Mouse (Mus musculus): Measurements from ENCODE around the gene Ppp1r15a.

Ppp1r15a gene

GRCm38 (mm10) chr7:45519345-45520120 is 6.5 kb downstream of the Ppp1r15a start:
- in situ Hi-C loops (cut with MboI, MseI), result loop anchor here (5.0 to 10.0 kb wide), 2 partner anchors 42 to 1265 kb away; partner anchors contain the start of gene Acp4

GRCm38 (mm10) chr7:45518618-45519017 is 7.5 kb downstream of the Ppp1r15a start:
- in situ Hi-C loops (cut with MboI, MseI), result loop anchor here (5.0 to 10.0 kb wide), 2 partner anchors 41 to 1264 kb away; partner anchors contain the start of gene Acp4

DNA sequence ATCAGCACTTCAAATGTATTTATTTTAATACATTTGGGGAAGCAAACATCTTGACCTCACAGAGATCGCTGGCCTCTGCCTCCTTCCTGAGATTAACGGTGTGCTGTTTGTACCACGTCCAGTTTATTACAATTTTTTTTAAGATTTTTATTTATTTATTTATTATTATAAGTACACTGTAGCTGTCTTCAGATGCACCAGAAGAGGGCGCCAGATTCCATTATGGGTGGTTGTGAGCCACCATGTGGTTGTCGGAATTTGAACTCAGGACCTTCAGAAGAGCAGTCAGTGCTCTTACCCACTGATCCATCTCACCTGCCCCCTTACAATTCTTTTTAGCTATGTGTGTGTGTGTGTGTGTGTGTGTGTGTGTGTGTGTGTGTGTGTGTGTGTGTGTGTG is 9.2 kb downstream of the Ppp1r15a start:
- in situ Hi-C loops (cut with MboI, MseI), result loop anchor here (5.0 to 10.0 kb wide), 2 partner anchors 40 to 1262 kb away; partner anchors contain the start of gene Acp4

DNA sequence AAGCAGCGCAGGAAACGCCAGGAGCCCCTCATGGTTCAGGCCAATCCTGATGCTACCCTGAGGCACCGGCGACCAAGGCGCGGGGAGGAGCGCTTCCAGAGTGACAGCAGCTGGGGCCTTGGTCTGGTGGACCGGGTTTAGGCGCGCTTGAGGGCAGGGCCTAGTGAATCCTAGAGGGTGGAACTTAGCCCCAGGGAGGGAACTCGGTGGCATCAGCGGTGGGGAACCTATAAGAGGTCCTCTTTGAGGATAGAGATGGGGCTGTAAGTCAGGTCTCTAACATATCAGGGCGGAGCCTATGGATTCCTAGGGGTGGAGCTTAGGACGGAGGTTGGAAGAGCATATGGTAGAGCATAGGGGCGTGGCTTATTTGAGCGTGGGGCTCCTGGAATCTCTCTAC is 10.6 kb downstream of the Ppp1r15a start:
- in situ Hi-C loops (cut with MboI, MseI), result loop anchor here (5.0 to 10.0 kb wide), 2 partner anchors 38 to 1261 kb away; partner anchors contain the start of gene Acp4

- in situ Hi-C loops (cut with MboI, MseI), result loop anchor here (10.0 kb wide), 1 partner anchor 1260 kb away; the partner anchor contains the start of gene Acp4
Observed at GRCm38 (mm10) chr7:45514411-45514810, 11.7 kb downstream of the Ppp1r15a start.

- in situ Hi-C loops (cut with MboI, MseI), result loop anchor here (10.0 kb wide), 2 partner anchors 1255 to 1325 kb away; partner anchors contain the start of gene Acp4
Observed at GRCm38 (mm10) chr7:45509912-45510787, 15.9 kb downstream of the Ppp1r15a start, which contains the start of gene Nucb1. Gene Nucb1 (minus strand): TSS chr7:45510406.

DNA sequence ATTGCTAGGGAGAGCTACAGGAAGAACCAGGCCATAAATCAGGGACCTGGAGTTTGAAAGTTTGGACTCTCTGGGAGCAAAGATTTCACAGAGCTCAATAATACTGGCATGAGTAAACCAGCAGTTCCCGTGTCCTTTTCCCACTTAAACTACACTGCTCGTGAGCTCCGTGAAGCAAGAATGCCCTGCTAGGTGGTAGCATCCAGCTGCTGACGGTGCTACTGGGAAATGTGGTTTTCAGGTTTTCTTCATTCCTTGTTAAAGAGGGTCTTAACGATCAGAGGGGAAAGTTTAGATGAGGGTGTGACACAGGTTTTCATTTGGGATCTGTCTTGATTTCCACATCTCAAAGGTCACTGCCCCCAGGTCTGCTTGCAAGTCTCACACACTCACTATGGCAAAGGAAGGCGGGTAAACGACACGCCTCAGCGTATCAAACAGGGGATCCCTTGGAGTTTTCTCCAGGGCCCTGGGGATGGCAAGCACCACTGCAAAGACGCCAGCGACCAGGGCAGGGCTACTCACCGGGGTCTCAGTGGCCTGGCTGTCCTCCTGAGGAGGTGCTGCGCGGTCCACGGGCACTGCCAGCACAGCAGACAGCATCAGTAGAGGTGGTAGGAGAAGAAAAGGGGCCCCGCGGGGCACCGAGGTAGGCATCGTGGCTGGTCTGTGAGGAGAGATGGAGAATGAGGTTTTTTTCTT is 16.7 kb downstream of the Ppp1r15a start:
- in situ Hi-C loops (cut with MboI, MseI), result loop anchor here (10.0 kb wide), 1 partner anchor 1325 kb away; no protein-coding TSS in a partner anchor

GRCm38 (mm10) chr7:45508561-45508960 is 17.5 kb downstream of the Ppp1r15a start:
- in situ Hi-C loops (cut with MboI, MseI), result loop anchor here (10.0 kb wide), 1 partner anchor 1326 kb away; no protein-coding TSS in a partner anchor

GRCm38 (mm10) chr7:45507583-45507982 is 18.5 kb downstream of the Ppp1r15a start:
- in situ Hi-C loops (cut with MboI, MseI), result loop anchor here (10.0 kb wide), 1 partner anchor 1327 kb away; no protein-coding TSS in a partner anchor

GRCm38 (mm10) chr7:45498427-45498826 is 27.6 kb downstream of the Ppp1r15a start:
- in situ Hi-C loops (cut with MboI, MseI), result no loop called here

DNA sequence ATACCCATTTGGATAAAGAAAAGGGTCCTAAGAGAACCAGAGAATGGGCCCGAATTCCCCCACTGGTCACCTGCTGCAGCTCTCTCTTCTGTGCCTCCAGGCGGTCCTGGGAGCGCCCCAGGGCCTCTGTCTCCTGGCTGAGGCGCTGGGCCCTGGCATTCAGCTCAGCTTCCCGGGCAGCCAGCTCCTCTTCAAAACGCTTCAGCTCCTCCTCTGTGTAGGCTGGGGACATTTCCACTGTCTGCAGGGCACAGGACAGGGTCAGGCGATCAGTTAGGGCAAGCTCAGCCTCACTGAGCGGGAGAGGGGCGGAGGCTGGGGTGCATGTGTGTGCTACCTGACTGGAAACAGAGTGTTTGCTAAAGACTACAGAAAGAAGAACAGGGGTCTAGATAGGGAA is 31.5 kb downstream of the Ppp1r15a start:
- in situ Hi-C loops (cut with MboI, MseI), result no loop called here

- in situ Hi-C loops (cut with MboI, MseI), result no loop called here
Observed at GRCm38 (mm10) chr7:45492951-45493350, 33.1 kb downstream of the Ppp1r15a start.

- in situ Hi-C loops (cut with MboI, MseI), result no loop called here
Observed at GRCm38 (mm10) chr7:45492225-45492844, 33.7 kb downstream of the Ppp1r15a start.

DNA sequence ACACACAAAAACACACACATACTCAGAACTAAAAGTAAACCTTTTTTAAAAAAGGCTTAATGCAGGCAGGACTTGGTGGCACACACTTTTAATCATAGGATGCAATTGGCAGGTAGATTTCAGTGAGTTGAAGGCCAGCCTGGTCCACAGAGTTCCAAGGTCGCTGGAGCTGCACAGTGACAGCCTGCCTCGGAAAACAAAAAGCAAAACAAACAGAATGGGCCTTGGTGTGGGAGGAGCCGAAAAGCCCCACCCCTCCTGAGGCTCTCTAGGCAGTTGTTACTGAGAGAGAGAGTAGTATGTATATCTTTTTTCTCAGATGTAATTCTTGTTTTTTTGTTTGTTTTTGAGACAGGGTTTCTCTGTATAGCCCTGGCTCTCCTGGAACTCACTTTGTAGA is 34.8 kb downstream of the Ppp1r15a start:
- in situ Hi-C loops (cut with MboI, MseI), result no loop called here

DNA sequence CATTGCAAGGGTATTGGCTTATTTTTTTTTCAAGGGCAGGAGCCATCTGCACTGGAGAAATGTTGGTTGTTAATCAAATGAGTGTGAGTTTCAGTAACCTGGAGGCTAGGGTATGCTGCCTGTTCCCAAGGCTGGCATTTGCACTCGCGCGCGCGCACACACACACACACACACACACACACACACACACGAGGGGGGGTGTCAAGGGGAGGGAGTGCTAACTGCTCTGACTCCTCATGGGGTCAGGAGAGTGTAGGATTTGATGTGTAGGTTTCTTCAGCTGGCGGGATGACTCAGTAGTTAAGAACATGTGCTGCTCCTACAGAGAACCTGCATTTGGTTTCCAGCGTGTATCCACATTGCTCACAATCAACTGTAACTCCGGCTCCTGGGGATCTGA is 35.2 kb downstream of the Ppp1r15a start:
- in situ Hi-C loops (cut with MboI, MseI), result no loop called here

GRCm38 (mm10) chr7:45489578-45489977 is 36.5 kb downstream of the Ppp1r15a start:
- in situ Hi-C loops (cut with MboI, MseI), result no loop called here

DNA sequence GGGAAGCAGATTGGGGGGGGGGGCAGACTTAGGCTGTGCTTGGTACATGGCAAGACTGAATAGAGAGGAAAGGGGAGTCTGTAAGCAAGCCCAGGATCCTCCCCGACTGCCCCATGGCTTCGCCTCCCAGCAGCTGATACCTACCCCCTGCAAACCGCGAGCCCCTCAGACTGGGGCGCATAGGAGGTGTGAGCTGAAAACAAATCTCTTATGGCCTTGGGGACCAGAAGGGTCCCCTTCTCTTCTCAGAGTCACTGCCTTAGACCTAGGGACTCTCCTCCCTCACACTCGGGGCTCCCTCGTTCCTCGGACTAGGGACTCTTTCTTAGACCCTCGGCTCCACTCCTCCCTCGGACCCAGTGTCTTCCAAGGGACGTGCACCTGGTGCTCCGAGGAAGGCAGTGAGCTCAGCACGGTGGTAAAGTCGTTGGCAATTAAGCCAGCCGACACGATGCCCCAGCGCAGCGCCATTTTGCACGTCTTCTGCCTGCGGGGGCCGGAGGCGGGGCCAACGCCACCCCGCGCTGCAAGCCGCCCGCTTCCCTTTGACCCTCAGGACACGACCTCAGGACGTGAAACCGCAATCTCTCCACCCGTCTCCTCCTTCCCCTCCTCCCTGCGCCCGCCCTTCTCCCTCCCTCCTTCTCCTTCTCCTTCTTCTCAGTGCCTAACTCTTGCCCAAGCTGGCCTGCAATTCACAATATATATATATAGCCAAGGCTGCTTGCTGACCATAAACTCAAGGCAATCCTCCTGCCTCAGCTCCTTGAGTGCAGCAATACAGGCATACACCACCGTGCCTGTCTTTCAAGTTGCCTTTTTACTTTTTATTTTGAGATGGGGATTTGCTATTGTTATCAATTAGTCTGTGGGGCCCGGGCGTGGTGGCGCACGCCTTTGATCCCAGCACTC is 37.5 kb downstream of the Ppp1r15a start, which contains the start of gene Dhdh:
TSS of gene Dhdh (minus strand) at position 513 of the 912 bp plus-strand sequence.
- in situ Hi-C loops (cut with MboI, MseI), result no loop called here

GRCm38 (mm10) chr7:45487861-45488292 is 38.2 kb downstream of the Ppp1r15a start:
- in situ Hi-C loops (cut with MboI, MseI), result no loop called here

GRCm38 (mm10) chr7:45486761-45487415 is 39.2 kb downstream of the Ppp1r15a start, which contains the start of gene Gm45808:
Gene Gm45808 (minus strand): TSS chr7:45486811.
- in situ Hi-C loops (cut with MboI, MseI), result no loop called here
